Mouse (Mus musculus): ENCODE data around the gene Prmt9. TPM values are rescaled to one million over a fixed set of nuclear protein-coding genes. Genes with fewer than 3 reads are reported as not detected.
A peak's percentile ranks its signal among the peaks of the same experiment; 100 is the strongest.

Gene Prmt9
- total RNA-seq (2021): 10 to 100 TPM; 10.0 to 11.8 TPM
- long read RNA-seq, experiment 1, transcript Prmt9-201 (12 exons, 2,781 nt): major isoform, 9 of 11 reads
- long read RNA-seq, experiment 1, partial matches to known transcripts: 1 of 11 reads
- long read RNA-seq, experiment 1, other reads (novel, unspliced or antisense): 1 of 11 reads
- long read RNA-seq, experiment 2, transcript Prmt9-201 (12 exons, 2,781 nt): major isoform, 6 of 8 reads
- long read RNA-seq, experiment 2, partial matches to known transcripts: 0 of 8 reads
- long read RNA-seq, experiment 2, other reads (novel, unspliced or antisense): 2 of 8 reads

GRCm38 (mm10) chr8:77549121-77549706 is at the start of gene Prmt9:
Gene Prmt9, plus strand, starts transcription at chr8:77549397.
- peak; percentile 95 to 96 for DNase-seq

GRCm38 (mm10) chr8:77500264-77500663 is 48.9 kb upstream of the Prmt9 start:
- DNase-seq: no peak

GRCm38 (mm10) chr8:77501131-77501530 is 48.1 kb upstream of the Prmt9 start:
- no peak for DNase-seq

- no peak for DNase-seq
Observed at GRCm38 (mm10) chr8:77502547-77502946, 46.6 kb upstream of the Prmt9 start.

- no peak for DNase-seq
Observed at GRCm38 (mm10) chr8:77506539-77506938, 42.7 kb upstream of the Prmt9 start.

- peak in 1 of 2 experiments; percentile 13 for DNase-seq
Observed at GRCm38 (mm10) chr8:77507510-77508035, 41.6 kb upstream of the Prmt9 start.

- no peak for DNase-seq
Observed at GRCm38 (mm10) chr8:77509044-77509443, 40.2 kb upstream of the Prmt9 start.

- no peak for DNase-seq
Observed at GRCm38 (mm10) chr8:77510426-77510825, 38.8 kb upstream of the Prmt9 start.

- peak in 1 of 2 experiments; percentile 10 for DNase-seq
Observed at GRCm38 (mm10) chr8:77511750-77512493, 37.3 kb upstream of the Prmt9 start.

GRCm38 (mm10) chr8:77515201-77515600 is 34.0 kb upstream of the Prmt9 start:
- DNase-seq: peak in 1 of 2 experiments; percentile 30

- peak in 1 of 2 experiments; percentile 32 for DNase-seq
Observed at GRCm38 (mm10) chr8:77515786-77516185, 33.4 kb upstream of the Prmt9 start.

GRCm38 (mm10) chr8:77516845-77517244 is 32.4 kb upstream of the Prmt9 start:
- DNase-seq: peak in 1 of 2 experiments; percentile 54

GRCm38 (mm10) chr8:77517301-77518200 is 31.6 kb upstream of the Prmt9 start, which contains the start of gene Arhgap10:
Gene Arhgap10, minus strand, starts transcription at chr8:77517953.
- peak; percentile 92 to 94 for DNase-seq

- DNase-seq: peak in 1 of 2 experiments; percentile 23
Observed at GRCm38 (mm10) chr8:77518201-77519115, 30.7 kb upstream of the Prmt9 start.

- DNase-seq: no peak
Observed at GRCm38 (mm10) chr8:77520601-77521000, 28.6 kb upstream of the Prmt9 start.

- no peak for DNase-seq
Observed at GRCm38 (mm10) chr8:77521028-77521785, 28.0 kb upstream of the Prmt9 start.

- no peak for DNase-seq
Observed at GRCm38 (mm10) chr8:77522984-77523383, 26.2 kb upstream of the Prmt9 start.

- DNase-seq: peak; percentile 45 to 52
Observed at GRCm38 (mm10) chr8:77524018-77524615, 25.1 kb upstream of the Prmt9 start.

GRCm38 (mm10) chr8:77524906-77525305 is 24.3 kb upstream of the Prmt9 start:
- peak in 1 of 2 experiments; percentile 9 for DNase-seq
